Mouse (Mus musculus) adrenal gland, postnatal 25 days (tissue): Measurements from ENCODE around the gene Gm2026. TPM values are rescaled to one million over a fixed set of nuclear protein-coding genes. Genes with fewer than 3 reads are reported as not detected.
"Not testable (repeated sequence)": the region's sequence is repeated elsewhere in the genome, so short reads cannot be mapped to it uniquely, and the experiment has no call there.

ENCODE experiments used
- DNase-seq: peaks from one replicate; pipeline ENCODE4 v3.0.0; 2021; ENCODE audit warnings: mixed read lengths
- long read RNA-seq: library from polyadenylated mRNA; stranded (forward); transcript quantifications from one replicate; pipeline ENCODE4 v2.0.0, GENCODE M21; 2021
- total RNA-seq: library from RNA; stranded (reverse); gene quantifications from 2 replicates; pipeline ENCODE4 v1.2.3, GENCODE M21; 2021

Gm2026 gene
- total RNA-seq = 24.6 and 28.8 TPM in 2 replicates
- long read RNA-seq, partial matches to known transcripts = 0 of 2 reads
- long read RNA-seq, other reads (novel, unspliced or antisense) = 2 of 2 reads

- not testable (repeated sequence) for DNase-seq
These were observed at the start of gene Gm2026 for GRCm38 (mm10) chr2:175965031-175965430. Gene Gm2026 (plus strand): TSS chr2:175965331.

- DNase-seq = not testable (repeated sequence)
These were observed 34.1 kb upstream of the Gm2026 start, which contains the start of gene Zfp966 for GRCm38 (mm10) chr2:175931000-175931399. Gene Zfp966 (minus strand): TSS chr2:175931100.

Other genes starting within 250 kb of the Gm2026 start
- not detected in 2 replicates for gene Gm2007, start 223.8 kb upstream of the Gm2026 start, total RNA-seq
- gene Gm14288, start 164.2 kb upstream of the Gm2026 start, total RNA-seq = 3.0 and 18.0 TPM in 2 replicates
- gene Gm6710, start 96.1 kb upstream of the Gm2026 start, total RNA-seq = 10.6 and 29.4 TPM in 2 replicates
- gene Zfp966, start 34.2 kb upstream of the Gm2026 start, total RNA-seq = 11.8 and 13.9 TPM in 2 replicates
- gene Gm2004, start 184.5 kb downstream of the Gm2026 start, total RNA-seq = 4.8 and 24.2 TPM in 2 replicates